ENCODE assay signal across 13 mouse cellular contexts in the genomic region with DNA sequence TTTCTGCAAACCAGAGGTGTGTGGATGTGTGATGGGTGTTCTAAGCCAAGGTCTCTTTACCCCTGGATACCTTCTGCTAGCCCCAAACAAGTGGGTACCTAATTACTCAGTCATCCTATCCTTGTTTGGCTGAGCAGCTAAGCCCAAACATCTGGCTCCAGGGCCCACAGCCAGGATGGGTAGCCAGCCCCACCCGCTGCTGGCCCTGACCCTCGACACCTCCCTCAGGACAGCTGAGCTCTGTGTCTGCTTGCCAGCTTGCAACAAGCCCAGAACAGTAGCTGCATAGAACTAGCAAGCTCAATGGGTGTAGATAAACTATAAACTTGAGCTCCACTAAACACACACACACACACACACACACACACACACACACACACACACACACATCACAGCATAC. TPM values are rescaled to one million over a fixed set of nuclear protein-coding genes. Genes with fewer than 3 reads are reported as not detected.
DNase-seq lines count a peak whose midpoint lies in the region; ATAC-seq and TF ChIP-seq lines count a peak whose summit lies in the region.
"Had no signal": no experiment of that assay in that cellular context is flagged by ENCODE, and none has a peak within 500 bp of the region (broad histone marks: within the 10 kb centered on the region; RNA-seq: fewer than 3 reads in every experiment).

No protein-coding gene starts in this region.

- no peak overlapping the region for H3K4me2 ChIP-seq in heart, embryonic 11.5 days
- no peak overlapping the region for H3K4me2 ChIP-seq in forebrain, embryonic 14.5 days (ENCODE audit: low read length)
- no peak overlapping the region for H3K4me2 ChIP-seq in forebrain, embryonic 16.5 days (ENCODE audit: low read length)
- H3K4me2 ChIP-seq: heart, embryonic 13.5 days had no signal

- intact Hi-C loops in heart, adult 2 months (cut with DNase I): no loop called here
- intact Hi-C loops in heart, postnatal 25 days (cut with DNase I): no loop called here

- no peaks in the 10 kb centered on the region for H3K9me3 ChIP-seq in heart, embryonic 11.5 days (replicated peaks; ENCODE audit: control insufficient read depth, low read length)
- no peaks in the 10 kb centered on the region for H3K9me3 ChIP-seq in forebrain, embryonic 14.5 days (replicated peaks; ENCODE audit: control insufficient read depth, low read length)
- no peaks in the 10 kb centered on the region for H3K9me3 ChIP-seq in forebrain, embryonic 16.5 days (ENCODE audit: control insufficient read depth, low read length)
- H3K9me3 ChIP-seq: heart, embryonic 13.5 days had no signal

- no peak overlapping the region for H3K9ac ChIP-seq in heart, adult 2 months (ENCODE audit: low read depth, low read length)
- no peak overlapping the region for H3K9ac ChIP-seq in heart, embryonic 11.5 days (ENCODE audit: low read depth, low read length)
- H3K9ac ChIP-seq in forebrain, embryonic 14.5 days (ENCODE audit: low read length): no peak overlapping the region
- H3K9ac ChIP-seq in forebrain, embryonic 16.5 days (replicated peaks; ENCODE audit: low read depth, low read length): no peak overlapping the region
- H3K9ac ChIP-seq: heart, embryonic 13.5 days had no signal

- TF ChIP-seq CTCF in heart, adult 2 months (IDR thresholded peaks at IDR 0.05): no peak

- H3K4me1 ChIP-seq in heart, adult 2 months (ENCODE audit: control insufficient read depth, insufficient read depth, low read length): peaks cover 8% of the 10 kb centered on the region
- H3K4me1 ChIP-seq in heart, embryonic 11.5 days (ENCODE audit: control insufficient read depth, insufficient read depth, low read length): 0 out of 2 replicates have a peak, but pooled peaks cover 6% of the 10 kb centered on the region
- H3K4me1 ChIP-seq in forebrain, embryonic 14.5 days (ENCODE audit: control insufficient read depth, insufficient read depth, low read length): no peaks in the 10 kb centered on the region
- H3K4me1 ChIP-seq in forebrain, embryonic 16.5 days (replicated peaks; ENCODE audit: control insufficient read depth, insufficient read depth, low read length): peaks cover 3% of the 10 kb centered on the region; the same call in 1 of the 2 replicates

- H3K79me2 ChIP-seq in heart, adult 2 months (replicated peaks; ENCODE audit: control insufficient read depth, insufficient read depth, low read length): no peaks in the 10 kb centered on the region

- ATAC-seq in heart, embryonic 11.5 days (replicated peaks; ENCODE audit: insufficient number of reproducible peaks, low FRiP score, low TSS enrichment): no peak
- no peak for ATAC-seq in forebrain, embryonic 14.5 days
- ATAC-seq in forebrain, embryonic 16.5 days: no peak

- H3K27ac ChIP-seq in heart, adult 2 months: peak overlapping the region; percentile 12; the same call in 1 of the 2 replicates
- no peak overlapping the region for H3K27ac ChIP-seq in heart, embryonic 11.5 days (ENCODE audit: low read depth, low read length)
- H3K27ac ChIP-seq in forebrain, embryonic 14.5 days (ENCODE audit: low read depth, low read length): no peak overlapping the region
- H3K27ac ChIP-seq in forebrain, embryonic 16.5 days (ENCODE audit: low read length): no peak overlapping the region
- H3K27ac ChIP-seq: heart, embryonic 13.5 days had no signal

- H3K27me3 ChIP-seq in heart, adult 2 months (ENCODE audit: control insufficient read depth, insufficient read depth, low read length): no peaks in the 10 kb centered on the region
- no peaks in the 10 kb centered on the region for H3K27me3 ChIP-seq in heart, embryonic 11.5 days (ENCODE audit: control insufficient read depth, insufficient read depth, low read length)
- no peaks in the 10 kb centered on the region for H3K27me3 ChIP-seq in forebrain, embryonic 14.5 days (replicated peaks; ENCODE audit: control insufficient read depth, insufficient read depth, low read length)
- H3K27me3 ChIP-seq in forebrain, embryonic 16.5 days (replicated peaks; ENCODE audit: control insufficient read depth, insufficient read depth, low read length): no peaks in the 10 kb centered on the region

- H3K4me3 ChIP-seq in heart, adult 2 months: no peak overlapping the region
- no peak overlapping the region for H3K4me3 ChIP-seq in heart, embryonic 11.5 days (ENCODE audit: low read depth, low read length)
- H3K4me3 ChIP-seq in forebrain, embryonic 14.5 days (ENCODE audit: low read depth, low read length): no peak overlapping the region
- H3K4me3 ChIP-seq in forebrain, embryonic 16.5 days (replicated peaks; ENCODE audit: low read length): no peak overlapping the region
- H3K4me3 ChIP-seq: heart, embryonic 13.5 days; megakaryocyte, embryonic 14.5 days had no signal

- no peak for TF ChIP-seq POLR2A in heart, adult 2 months (IDR thresholded peaks at IDR 0.05; ENCODE audit: insufficient read depth, low read depth, low read length)

- 18% methylated on average over 2 of the region's 2 CpGs for WGBS in heart, adult 2 months
- 36% methylated on average over 2 of the region's 2 CpGs for WGBS in heart, embryonic 11.5 days (ENCODE audit: insufficient replicate concordance)
- WGBS in forebrain, embryonic 14.5 days: 67% methylated on average over 2 of the region's 2 CpGs
- WGBS in forebrain, embryonic 16.5 days: 56% methylated on average over 2 of the region's 2 CpGs

- peak; percentile 51; the same call in 1 of the 2 replicates for TF ChIP-seq EP300 in heart, adult 2 months (IDR thresholded peaks at IDR 0.05; ENCODE audit: insufficient read depth, low read depth, low read length)

- no peaks in the 10 kb centered on the region for H3K36me3 ChIP-seq in heart, adult 2 months (ENCODE audit: control insufficient read depth, insufficient read depth, low read length)
- no peaks in the 10 kb centered on the region for H3K36me3 ChIP-seq in heart, embryonic 11.5 days (ENCODE audit: control insufficient read depth, insufficient read depth, low read length)
- H3K36me3 ChIP-seq in forebrain, embryonic 14.5 days (ENCODE audit: control insufficient read depth, insufficient read depth, low read length): no peaks in the 10 kb centered on the region
- H3K36me3 ChIP-seq in forebrain, embryonic 16.5 days (ENCODE audit: control insufficient read depth, insufficient read depth): no peaks in the 10 kb centered on the region
- H3K36me3 ChIP-seq: heart, embryonic 13.5 days had no signal

- peak; percentile 79 to 83 for DNase-seq in heart, adult 2 months
- DNase-seq in 3134 (ENCODE audit: extremely low read depth, insufficient read length, low spot score): peak; percentile 61
- DNase-seq in adrenal gland, postnatal 25 days: peak; percentile 60
- DNase-seq in heart, postnatal 25 days (ENCODE audit: low spot score): peak; percentile 65
- DNase-seq in forebrain, embryonic 14.5 days (ENCODE audit: low spot score): no peak
- no peak for DNase-seq in kidney, postnatal 10 days
- DNase-seq: cerebellum, adult 2 months had no signal

RNA-seq across cellular contexts. Expression of a gene that starts 16.4 kb away (rescaled TPM):
- 10 to 100 TPM; 26.5 to 35.6 TPM for total RNA-seq in heart, adult 2 months (2021)
- polyA plus RNA-seq in heart, adult 2 months (2012; rRNA removed): 85.0 and 119 TPM in 2 replicates
- 3.3 and 5.4 TPM in 2 replicates for polyA plus RNA-seq in heart, embryonic 11.5 days (2014; fragmentation: Nextera tagmentation; extraction: Ambion mirVana)
- 0.55 TPM in 1 of 2 replicates, not detected in the other for total RNA-seq in adrenal gland, postnatal 25 days (2021)
- total RNA-seq in heart, postnatal 25 days (2021): 10 to 100 TPM; 22.4 to 28.7 TPM
- polyA plus RNA-seq in forebrain, embryonic 14.5 days (2014; fragmentation: Nextera tagmentation; extraction: Ambion mirVana): not detected in 2 replicates
- not detected in 2 replicates for polyA plus RNA-seq in forebrain, embryonic 16.5 days (2015; fragmentation: Nextera tagmentation; extraction: Ambion mirVana)

RNA-seq across cellular contexts. Expression of a gene that starts 22.3 kb away (rescaled TPM):
- total RNA-seq in heart, adult 2 months (2021): 1 to 10 TPM; 1.7 to 2.9 TPM
- polyA plus RNA-seq in heart, adult 2 months (2012; rRNA removed): 5.9 and 6.4 TPM in 2 replicates
- polyA plus RNA-seq in heart, embryonic 11.5 days (2014; fragmentation: Nextera tagmentation; extraction: Ambion mirVana): 0.53 and 1.1 TPM in 2 replicates
- 2.0 and 3.2 TPM in 2 replicates for total RNA-seq in adrenal gland, postnatal 25 days (2021)
- total RNA-seq in heart, postnatal 25 days (2021): 1 to 10 TPM; 3.8 to 4.3 TPM
- 0.23 and 0.41 TPM in 2 replicates for polyA plus RNA-seq in forebrain, embryonic 14.5 days (2014; fragmentation: Nextera tagmentation; extraction: Ambion mirVana)
- polyA plus RNA-seq in forebrain, embryonic 16.5 days (2015; fragmentation: Nextera tagmentation; extraction: Ambion mirVana): 0.34 and 0.39 TPM in 2 replicates

RNA-seq across cellular contexts. Expression of a gene that starts 23.1 kb away (rescaled TPM):
- 10 to 100 TPM; 39.4 to 46.1 TPM for total RNA-seq in heart, adult 2 months (2021)
- polyA plus RNA-seq in heart, adult 2 months (2012; rRNA removed): 66.1 and 72.5 TPM in 2 replicates
- polyA plus RNA-seq in heart, embryonic 11.5 days (2014; fragmentation: Nextera tagmentation; extraction: Ambion mirVana): 0.44 and 0.49 TPM in 2 replicates
- total RNA-seq in adrenal gland, postnatal 25 days (2021): 0.15 TPM in 1 of 2 replicates, not detected in the other
- 10 to 100 TPM; 46.1 to 48.7 TPM for total RNA-seq in heart, postnatal 25 days (2021)
- 0.39 and 0.42 TPM in 2 replicates for polyA plus RNA-seq in forebrain, embryonic 14.5 days (2014; fragmentation: Nextera tagmentation; extraction: Ambion mirVana)
- polyA plus RNA-seq in forebrain, embryonic 16.5 days (2015; fragmentation: Nextera tagmentation; extraction: Ambion mirVana): 0.84 and 0.91 TPM in 2 replicates
- total RNA-seq: CH12.LX had no signal
- polyA plus RNA-seq: intestine, embryonic 14.5 days had no signal

RNA-seq across cellular contexts. Expression of a gene that starts 26.0 kb away (rescaled TPM):
- total RNA-seq in heart, adult 2 months (2021): 1 to 10 TPM; 5.6 to 5.8 TPM
- polyA plus RNA-seq in heart, adult 2 months (2012; rRNA removed): 3.5 TPM in 2 replicates
- 4.7 and 5.0 TPM in 2 replicates for polyA plus RNA-seq in heart, embryonic 11.5 days (2014; fragmentation: Nextera tagmentation; extraction: Ambion mirVana)
- 7.7 and 9.1 TPM in 2 replicates for total RNA-seq in adrenal gland, postnatal 25 days (2021)
- 1 to 10 TPM; 3.8 to 5.4 TPM for total RNA-seq in heart, postnatal 25 days (2021)
- 9.8 and 17.7 TPM in 2 replicates for polyA plus RNA-seq in forebrain, embryonic 14.5 days (2014; fragmentation: Nextera tagmentation; extraction: Ambion mirVana)
- polyA plus RNA-seq in forebrain, embryonic 16.5 days (2015; fragmentation: Nextera tagmentation; extraction: Ambion mirVana): 32.0 and 38.3 TPM in 2 replicates

RNA-seq across cellular contexts. Expression of a gene that starts 32.8 kb away (rescaled TPM):
- 1 to 10 TPM; 6.8 to 9.4 TPM for total RNA-seq in heart, adult 2 months (2021)
- polyA plus RNA-seq in heart, adult 2 months (2012; rRNA removed): 6.1 and 7.5 TPM in 2 replicates
- polyA plus RNA-seq in heart, embryonic 11.5 days (2014; fragmentation: Nextera tagmentation; extraction: Ambion mirVana): 2.6 and 2.8 TPM in 2 replicates
- total RNA-seq in adrenal gland, postnatal 25 days (2021): 16.4 and 19.0 TPM in 2 replicates
- 1 to 10 TPM; 7.9 to 8.1 TPM for total RNA-seq in heart, postnatal 25 days (2021)
- polyA plus RNA-seq in forebrain, embryonic 14.5 days (2014; fragmentation: Nextera tagmentation; extraction: Ambion mirVana): 3.6 and 3.8 TPM in 2 replicates
- 3.4 and 3.9 TPM in 2 replicates for polyA plus RNA-seq in forebrain, embryonic 16.5 days (2015; fragmentation: Nextera tagmentation; extraction: Ambion mirVana)

Comparison
In these comparisons a context has a peak if more than half of its experiments do, and no peak if none do; other contexts are left out.
1. RNA of a gene that starts 16.4 kb away (polyA plus RNA-seq): 85.0 to 119 TPM in heart, adult 2 months; 3.3 to 5.4 TPM in heart, embryonic 11.5 days, not detected in forebrain, embryonic 16.5 days and not detected in forebrain, embryonic 14.5 days; every median in the first group is over 10 times any median in the second.
2. RNA of a gene that starts 23.1 kb away (polyA plus RNA-seq): 66.1 to 72.5 TPM in heart, adult 2 months; 0.84 to 0.91 TPM in forebrain, embryonic 16.5 days, 0.44 to 0.49 TPM in heart, embryonic 11.5 days and 0.39 to 0.42 TPM in forebrain, embryonic 14.5 days; every median in the first group is over 10 times any median in the second.
3. DNase-seq: peak in heart, adult 2 months (2 of 2), 3134 (single experiment), adrenal gland, postnatal 25 days (single experiment) and heart, postnatal 25 days (single experiment); none in forebrain, embryonic 14.5 days (single experiment) and kidney, postnatal 10 days (single experiment).